Mouse (Mus musculus) naive thymus-derived CD4-positive, alpha-beta T cell, adult 2 months (primary cell): ENCODE measurements around the gene Svbp.

Experiments
- DNase-seq: peaks from one replicate; pipeline ENCODE4 v3.0.0-alpha.2; 2011; ENCODE audit warnings: low read depth

The Svbp gene

GRCm38 (mm10) chr4:119245961-119246360, 50.9 kb downstream of the Svbp start:
- DNase-seq = no peak

- DNase-seq = no peak
Observed at GRCm38 (mm10) chr4:119246688-119247225, 51.7 kb downstream of the Svbp start.

- peak; percentile 73 for DNase-seq
Observed at GRCm38 (mm10) chr4:119247462-119248235, 52.5 kb downstream of the Svbp start.

GRCm38 (mm10) chr4:119248407-119248965, 53.4 kb downstream of the Svbp start:
- no peak for DNase-seq
